Mouse (Mus musculus) layer of hippocampus, adult 11-12 months (tissue): ENCODE measurements around the gene Os9.

ENCODE experiments used
- DNase-seq: peaks from one replicate; pipeline ENCODE4 v3.0.0; 2022; ENCODE audit warnings: low spot score

Gene Os9

DNA sequence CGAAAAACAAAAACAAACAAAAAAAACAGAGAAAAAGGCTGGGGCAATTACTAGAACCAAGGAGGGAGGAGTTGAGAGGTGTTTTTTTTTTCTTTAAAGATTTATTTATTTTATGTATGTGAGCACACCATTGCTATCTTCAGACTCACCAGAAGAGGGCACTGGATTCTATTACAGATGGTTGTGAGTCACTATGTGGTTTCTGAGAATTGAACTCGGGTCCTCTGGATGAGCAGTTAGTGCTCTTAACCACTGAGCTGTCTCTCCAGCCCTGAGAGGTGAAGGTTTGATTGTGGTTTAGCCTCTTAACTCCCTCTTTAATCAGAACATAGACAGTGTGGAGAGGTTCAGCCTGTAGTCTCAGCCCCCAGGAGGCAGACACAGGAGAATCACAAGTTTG lies 5.9 kb downstream of the Os9 start:
- DNase-seq, result no peak

DNA sequence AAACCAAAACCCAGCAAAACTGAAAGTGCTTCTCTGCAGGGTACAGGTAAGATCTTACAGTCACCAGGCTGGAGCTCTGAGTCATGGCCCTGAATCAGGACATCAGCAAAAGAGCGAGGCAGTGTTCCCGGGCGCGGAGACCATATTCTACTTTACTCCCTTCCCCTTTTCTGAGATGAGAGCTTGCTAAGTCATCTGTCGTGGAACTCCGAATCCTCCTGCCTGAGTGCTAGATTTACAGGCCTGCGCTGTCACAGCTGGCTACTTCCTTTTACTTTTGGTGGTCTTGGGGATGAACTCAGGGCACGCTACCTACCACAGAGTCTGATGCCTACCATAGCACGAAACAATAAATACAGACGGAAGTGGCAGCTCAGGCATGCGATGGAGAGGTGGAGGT lies 6.5 kb downstream of the Os9 start:
- no peak for DNase-seq

DNA sequence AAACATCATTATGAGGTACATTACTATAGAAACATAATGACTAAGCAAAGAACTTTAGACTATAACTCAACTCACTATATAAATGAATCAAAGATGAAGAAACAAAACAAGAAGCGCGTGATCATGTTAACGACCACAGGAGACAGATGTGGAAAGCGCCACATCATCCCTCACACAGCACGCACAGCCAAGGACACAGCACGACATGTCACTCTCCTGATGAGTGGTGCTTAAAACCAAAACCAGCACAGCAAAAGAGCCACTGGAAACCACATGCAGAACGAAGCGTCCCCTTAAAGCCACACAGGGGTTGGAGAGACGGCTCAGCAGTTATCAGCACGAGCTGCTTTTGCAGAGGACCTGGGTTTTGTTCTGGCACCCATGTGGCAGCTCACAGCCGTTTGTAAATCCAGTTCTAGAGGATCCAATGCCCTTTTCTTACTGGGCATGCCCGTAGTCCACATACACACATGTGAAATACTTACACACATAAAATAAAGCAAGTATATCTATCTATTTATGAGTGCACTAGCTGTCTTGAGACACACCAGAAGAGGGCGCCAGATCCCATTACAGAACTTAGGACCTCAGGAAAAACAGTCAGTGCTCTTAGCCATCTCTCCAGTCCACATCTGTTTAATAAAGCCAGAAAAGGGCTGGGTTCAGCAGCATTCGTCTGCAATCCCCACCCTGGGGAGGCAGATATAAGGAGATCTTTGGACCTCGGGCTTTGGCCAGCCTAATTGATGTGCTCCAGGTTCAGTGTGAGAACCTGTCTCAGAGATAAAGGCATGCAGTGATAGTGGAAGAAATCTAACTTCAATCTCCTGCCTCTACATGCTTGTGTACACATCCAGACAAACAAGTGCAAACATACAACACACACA lies 9.7 kb downstream of the Os9 start:
- DNase-seq, result no peak

DNA sequence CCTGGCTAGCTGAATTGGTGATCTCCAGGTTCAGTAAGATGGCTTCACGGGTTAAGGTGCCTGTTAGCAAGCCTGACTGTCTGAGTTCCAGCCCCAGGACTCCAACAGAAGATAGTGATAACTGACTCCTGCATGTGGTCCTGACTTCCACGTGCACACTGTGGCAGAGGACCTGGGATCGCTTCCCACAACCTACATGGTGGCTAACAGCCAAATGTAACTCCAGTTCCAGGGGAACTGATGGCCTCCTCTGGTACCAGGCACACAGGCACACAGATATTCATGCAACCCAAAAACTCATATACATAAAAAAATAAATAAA lies 12.7 kb downstream of the Os9 start:
- no peak for DNase-seq

DNA sequence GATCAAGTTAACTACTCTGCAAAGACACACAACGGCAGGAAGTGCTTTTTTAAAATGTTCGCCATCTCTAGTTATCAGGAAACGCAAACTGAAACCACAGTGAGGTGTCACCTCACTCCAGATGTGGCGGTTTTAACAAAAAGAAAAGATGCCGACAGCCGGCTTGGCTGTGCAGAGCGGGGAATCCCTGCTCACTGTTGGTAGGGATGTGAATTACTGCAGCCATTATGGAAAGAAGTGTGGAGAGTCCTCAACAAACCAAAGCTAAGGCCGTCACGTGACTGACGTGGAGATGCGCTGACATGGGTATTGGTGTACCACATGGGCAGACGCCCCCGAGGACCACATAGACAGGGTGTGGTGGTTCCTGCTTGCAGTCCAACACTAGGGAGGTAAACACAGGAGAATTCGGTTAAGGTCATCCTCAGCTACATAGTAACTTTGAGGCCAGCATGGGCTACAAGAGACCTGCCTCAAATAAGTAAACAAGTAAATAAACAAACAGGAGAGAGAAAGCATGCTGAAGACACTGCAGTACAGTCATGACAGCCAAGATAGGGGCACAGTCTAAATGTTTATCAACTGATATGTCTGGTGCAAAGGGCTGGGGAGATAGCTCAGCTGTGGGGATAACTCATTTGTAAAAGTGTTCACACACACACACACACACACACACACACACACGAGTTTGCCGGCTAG lies 13.2 kb downstream of the Os9 start:
- no peak for DNase-seq

DNA sequence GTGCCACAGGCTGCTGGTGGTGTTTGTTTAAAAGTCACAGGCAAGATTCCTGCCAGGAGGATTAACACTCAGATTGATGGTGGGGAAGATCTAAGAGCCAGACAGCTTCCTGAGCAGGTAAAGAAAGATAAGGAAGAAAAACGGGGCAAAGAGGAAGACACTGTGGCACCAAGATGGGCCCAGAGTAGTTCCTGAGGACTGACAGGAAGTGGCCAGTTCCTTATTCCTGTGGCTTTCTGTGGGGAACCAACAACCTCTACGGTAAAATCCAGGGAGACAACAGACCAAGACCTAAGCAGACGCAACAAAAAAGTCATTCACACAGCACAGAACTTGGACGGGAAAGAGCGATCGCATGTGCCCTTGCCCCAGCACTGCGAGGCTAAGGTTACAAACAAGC lies 17.3 kb downstream of the Os9 start:
- no peak for DNase-seq

DNA sequence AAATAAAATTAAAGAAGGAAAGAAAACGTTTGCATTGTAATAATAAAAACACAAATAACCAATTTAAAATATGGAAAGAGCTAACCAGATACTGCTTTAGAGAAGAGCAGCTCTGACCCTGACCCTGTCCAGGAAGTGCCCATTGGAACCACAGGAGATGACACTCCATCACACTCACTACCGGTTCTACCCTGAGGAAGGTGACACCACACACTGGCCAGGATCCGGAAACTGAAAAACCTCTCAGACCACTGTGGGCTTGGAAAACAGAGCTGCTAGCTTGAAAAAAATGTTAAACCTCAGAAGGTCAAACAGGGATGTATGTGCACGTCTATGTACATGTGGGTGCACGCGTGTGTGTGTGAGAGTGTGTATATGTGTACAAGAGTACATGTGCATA lies 19.8 kb downstream of the Os9 start:
- DNase-seq, result no peak

DNA sequence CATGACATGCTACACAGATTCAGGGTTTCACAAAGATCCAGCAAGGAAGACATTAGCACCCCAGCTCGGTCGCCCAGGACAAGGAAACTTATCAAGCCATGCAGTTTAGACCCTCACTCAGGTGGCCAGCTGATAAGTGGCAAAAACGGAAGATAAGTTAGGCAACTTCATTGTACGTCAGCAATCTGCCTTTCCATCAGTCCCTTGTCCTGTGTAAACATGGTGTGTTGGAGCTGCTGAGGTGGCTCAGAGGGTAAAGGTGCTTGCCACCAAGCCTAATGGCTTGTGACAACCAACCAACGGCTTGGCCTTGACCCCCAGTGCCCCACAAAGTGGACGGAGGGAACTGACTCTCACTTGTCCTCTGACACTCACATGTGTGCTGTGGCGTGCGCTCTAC lies 20.5 kb downstream of the Os9 start:
- no peak for DNase-seq

DNA sequence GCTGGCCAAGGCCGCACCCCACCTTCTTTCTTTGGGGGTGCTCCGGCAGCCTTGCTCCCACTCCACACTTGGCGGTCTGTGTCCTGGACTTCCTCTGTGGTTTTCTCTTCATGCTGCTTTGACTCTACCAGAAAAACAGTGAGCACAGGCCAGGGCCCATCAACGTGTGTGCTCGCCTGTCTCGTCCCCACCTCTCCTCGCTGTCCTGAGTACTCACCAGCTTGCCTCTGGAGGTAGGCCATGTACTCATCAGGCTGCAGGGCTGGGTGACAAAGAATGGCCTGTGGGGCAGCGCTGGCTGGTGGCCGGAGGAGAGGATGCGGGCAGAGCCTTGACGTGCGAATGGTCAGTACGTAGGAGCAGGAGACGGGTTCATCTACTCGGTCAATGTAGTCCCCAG lies 21.1 kb downstream of the Os9 start:
- no peak for DNase-seq

DNA sequence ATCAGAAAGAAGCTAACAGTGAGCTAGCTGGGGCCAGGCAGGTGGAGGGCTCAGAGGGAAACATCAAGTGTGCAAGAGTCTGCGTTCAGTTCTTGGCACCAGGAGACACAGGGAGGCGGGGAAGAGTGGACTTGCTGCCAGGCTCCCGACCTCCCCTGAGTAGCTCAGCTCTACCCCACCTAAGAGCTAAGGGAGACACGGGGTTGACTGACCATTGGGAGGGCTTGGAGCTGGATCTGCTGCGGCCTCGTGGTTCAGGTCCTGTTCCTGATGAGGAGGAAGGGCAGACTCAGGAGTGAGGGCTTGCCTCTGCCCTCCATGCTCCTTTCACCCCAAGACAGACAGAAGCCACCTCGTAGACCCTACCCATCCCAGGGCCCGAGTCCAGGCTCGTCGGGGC lies 21.7 kb downstream of the Os9 start:
- no peak for DNase-seq

DNA sequence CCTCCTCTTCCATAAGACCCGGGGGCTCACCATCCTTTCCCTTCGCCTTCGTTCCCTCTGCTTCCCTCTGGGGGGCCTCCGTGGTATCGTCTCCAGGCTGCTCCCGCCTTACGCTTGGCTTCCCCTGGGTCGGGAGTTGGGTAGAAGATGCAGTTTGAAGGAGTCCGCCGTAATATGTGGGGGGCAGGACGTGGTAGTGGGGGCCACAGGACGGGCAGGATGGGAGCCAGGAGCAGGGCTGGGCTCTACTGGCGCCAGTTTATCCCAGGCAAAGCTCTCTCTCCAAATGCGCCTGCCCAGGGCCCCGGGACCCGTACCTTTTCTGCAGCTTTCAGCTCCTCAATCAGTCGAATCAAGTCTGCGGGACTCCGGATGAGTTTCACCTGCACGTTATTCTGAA lies 22.4 kb downstream of the Os9 start:
- DNase-seq, result no peak

DNA sequence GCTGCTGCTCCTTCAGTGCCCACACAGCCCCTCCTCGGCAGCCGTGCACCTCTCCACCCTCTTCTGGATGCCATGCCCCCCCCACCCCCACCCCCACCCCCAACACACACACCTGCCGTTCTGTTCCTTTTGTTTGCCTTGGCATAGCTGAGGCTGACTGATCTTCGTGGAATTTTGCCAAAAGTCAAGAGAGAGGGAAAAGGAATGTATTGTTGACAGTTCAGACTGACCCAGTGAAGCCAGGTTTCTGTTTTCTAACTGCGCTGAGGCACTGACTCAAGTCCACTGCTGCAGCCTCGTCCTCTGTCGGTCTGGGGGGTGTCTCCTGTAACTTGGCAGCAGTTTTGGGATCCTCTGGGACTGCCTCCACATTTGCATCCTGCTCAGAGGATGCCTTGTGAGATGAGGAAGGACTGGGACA lies 26.5 kb downstream of the Os9 start:
- no peak for DNase-seq

DNA sequence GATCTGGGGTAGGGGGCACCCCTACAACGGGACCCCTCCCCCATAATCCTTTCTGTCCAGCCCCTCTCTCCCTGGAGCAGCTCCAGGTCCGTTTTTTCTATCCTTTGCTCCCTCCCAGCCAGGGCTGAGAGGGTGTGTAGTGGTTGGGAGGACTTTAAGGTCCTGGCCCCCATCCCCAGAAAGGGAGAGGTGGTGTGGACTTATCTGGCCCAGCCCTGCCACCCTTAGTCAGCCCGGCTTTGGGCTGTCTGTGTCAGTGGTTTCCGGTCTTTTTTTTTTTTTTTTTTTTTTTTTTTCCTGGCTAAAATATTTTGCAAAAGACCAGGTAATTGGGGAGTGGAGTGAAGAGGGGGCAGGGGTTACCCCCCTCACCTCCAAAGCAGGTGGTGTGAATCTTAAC lies 28.2 kb downstream of the Os9 start:
- DNase-seq, result no peak

DNA sequence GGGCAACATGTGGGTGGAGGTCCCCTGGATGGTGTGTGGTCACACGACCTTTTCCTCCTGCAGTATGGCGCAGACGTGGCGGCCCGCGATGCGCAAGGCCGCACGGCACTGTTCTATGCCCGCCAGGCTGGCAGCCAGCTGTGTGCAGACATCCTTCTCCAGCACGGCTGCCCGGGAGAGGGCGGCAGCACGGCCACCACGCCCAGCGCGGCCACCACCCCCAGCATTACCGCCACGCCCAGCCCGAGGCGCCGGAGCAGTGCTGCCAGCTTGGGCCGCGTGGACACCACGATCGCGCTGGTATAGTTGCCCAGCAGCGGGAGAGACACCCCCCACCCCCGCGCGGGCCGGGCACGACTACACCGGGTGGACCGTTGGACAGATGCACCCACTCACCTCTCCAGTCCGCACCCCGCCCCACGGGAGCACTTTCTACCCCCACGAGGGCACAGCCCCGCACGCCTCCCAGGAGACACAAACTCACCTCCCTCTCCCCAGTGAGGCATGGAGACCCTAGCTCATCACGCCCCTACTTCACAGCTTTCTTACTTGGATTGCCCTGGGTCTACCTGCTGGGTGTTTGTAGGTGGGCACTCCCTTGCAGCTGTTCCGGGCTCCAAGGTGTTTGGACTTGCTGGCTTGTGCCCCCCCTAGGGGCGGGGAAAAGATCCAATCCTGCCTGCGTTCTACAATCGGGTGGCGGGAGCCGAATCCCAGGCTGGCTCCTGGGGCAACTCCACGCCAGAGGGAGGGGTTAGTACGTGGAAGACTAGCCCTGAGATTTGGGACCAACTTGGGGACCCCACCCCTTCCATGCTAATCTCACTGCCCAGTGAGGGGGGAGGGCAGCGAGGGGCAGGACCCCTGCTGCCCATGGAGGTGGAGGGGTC lies 29.2 kb downstream of the Os9 start:
- no peak for DNase-seq

DNA sequence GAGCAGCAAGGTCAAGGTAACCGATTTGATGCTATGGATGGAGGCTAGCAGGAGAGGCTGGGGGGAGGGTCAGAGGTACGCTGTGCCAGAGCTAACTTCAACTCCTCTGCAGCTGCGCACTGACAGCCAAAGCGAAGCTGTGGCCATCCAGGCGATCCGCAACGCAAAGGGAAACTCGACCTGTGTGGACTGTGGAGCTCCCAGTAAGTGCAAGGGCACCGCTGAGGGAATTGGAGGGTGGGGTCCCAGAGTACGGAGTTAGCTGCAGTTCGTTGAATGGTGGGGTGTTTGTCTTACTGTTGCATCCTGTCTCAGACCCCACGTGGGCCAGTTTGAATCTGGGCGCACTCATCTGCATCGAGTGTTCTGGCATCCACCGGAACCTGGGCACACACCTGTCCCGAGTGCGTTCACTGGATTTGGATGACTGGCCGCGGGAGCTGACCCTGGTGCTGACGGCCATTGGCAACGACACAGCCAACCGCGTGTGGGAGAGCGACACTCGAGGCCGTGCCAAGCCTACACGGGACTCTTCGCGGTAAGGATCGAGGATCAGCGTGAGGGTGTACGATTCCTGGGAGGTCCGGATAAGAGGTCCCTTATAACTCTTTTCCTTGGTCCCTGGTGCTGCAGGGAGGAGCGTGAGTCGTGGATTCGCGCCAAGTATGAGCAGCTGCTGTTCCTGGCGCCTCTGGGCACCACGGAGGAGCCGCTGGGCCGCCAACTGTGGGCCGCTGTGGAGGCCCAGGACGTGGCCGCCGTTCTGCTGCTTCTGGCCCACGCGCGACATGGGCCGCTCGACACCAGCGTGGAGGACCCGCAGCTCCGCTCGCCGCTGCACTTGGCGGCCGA lies 30.1 kb downstream of the Os9 start:
- DNase-seq, result no peak

DNA sequence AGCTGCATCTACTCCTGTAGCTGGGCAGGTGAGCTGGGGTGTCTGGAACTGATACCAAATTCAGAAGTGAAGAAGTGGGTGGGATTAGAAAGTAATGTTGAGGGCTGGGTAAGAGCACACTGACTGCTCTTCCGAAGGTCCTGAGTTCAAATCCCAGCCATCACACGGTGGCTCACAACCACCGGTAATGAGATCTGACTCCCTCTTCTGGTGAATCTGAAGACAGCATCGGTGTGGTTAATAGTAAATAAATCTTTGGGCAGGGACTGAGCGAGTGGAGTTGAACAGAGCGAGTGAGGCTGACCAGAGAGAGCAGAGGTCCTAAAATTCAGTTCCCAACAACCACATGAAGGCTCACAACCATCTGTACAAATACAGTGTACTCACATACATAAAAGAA lies 35.3 kb downstream of the Os9 start:
- no peak for DNase-seq

DNA sequence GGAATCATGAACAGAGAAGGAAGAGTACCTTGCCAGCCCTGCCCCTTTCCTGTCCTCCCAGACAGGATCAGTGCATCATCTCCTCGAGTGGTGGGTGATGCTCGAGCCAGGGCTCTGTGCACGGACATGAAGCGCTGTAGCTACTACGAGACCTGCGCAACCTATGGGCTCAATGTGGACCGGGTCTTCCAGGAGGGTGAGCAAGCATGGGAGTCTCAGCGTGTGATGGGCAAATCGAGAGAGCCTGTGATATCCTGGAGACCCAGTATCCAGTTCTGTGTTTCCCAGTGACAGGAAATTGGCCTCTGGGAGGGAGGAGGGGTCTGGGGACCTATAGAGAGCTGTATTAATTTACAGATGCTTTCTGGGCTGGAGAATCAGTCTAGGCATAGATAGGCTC lies 35.9 kb downstream of the Os9 start:
- DNase-seq, result no peak

DNA sequence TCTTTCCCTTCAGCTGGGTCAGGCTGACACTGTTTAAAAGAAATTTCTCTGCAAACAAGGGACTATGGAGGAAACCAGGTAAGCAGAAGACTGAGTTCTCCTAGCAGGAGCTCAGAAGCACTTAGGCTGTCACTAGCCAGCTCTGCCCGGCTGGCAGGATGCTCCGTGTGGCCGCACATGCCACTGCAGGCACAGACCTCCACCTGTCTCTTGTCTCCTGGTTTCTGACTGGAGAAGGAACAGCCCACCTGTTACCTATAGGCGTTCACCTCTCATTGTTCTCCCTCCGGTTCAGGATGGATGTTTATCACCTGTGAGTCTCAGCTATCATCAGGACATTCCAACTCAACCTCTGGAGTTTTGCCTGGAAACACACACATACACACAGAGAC lies 37.0 kb downstream of the Os9 start:
- no peak for DNase-seq

DNA sequence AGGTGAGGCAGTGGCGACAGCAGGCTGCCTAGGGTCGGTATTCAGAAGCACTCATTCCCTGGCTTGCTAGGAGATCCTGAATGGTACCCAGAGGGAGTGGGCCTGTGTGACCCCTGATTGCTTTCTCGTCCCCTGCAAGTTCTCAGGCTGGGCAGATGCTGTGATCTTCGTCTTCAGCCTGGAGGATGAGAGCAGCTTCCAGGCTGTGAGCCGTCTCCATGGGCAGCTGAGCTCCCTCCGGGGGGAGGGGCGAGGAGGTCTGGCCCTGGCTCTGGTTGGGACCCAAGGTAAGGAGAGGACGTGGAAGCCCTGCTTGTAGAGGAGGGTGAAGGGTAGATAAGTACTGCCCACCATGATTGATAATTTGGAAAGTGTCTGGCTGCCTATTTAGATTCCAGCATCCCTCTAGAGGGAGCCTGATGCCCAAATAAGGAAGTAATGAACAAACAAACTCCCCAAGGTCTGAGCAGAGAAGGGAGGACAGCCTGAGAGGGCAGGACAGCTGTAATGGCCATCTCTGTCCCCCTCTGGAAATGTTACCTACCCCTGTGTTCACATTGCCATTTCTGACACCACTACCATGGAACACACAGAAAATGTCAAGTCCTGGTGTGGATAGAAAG lies 37.5 kb downstream of the Os9 start:
- DNase-seq, result no peak

DNA sequence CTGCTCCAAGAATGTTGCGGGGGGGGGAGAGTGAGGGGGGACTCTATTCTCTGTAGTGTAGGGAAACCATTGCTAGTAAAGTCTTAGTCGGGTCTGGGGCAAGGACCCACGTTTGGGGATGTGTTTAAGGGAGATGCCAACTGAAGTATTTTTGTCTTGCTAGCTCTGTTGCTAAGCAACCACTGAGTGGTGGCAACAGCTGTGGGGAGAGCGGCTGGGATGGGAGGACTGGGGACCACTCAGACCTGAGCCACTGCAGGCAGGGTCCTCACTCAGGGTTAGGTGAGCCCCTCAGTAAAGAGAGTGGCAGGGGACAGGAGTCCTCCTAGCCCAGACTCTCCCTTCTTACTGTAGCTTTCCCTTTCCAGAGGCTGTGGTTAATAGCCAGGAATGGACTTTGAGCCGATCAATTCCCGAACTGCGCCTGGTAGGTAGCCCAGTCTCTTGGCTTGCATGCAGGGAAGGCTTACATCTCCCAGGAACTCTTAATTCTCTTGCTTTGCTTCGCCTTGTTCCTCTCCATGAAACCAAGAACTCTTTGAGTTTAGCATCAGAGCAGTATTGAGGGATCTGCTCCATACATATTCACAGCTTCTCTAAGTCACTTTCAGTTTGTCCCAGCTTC lies 38.8 kb downstream of the Os9 start:
- no peak for DNase-seq
